Mouse (Mus musculus) cerebellum, adult 11-12 months (tissue): ENCODE measurements at regions not wholly inside any gene's neighbourhood (a gene's known extent, or its start where the extent isn't known, plus 50 kb on each side); places are given as distances from the start of the nearest gene placed in this dataset.
"Not testable (repeated sequence)": the region's sequence is repeated elsewhere in the genome, so short reads cannot be mapped to it uniquely, and the experiment has no call there.

Experiments used
- DNase-seq: peaks from one replicate; pipeline ENCODE4 v3.0.0; 2022

GRCm38 (mm10) chr9:91059460-91059859 is 302.8 kb upstream of the Zic4 start:
- DNase-seq: no peak

GRCm38 (mm10) chr9:91069496-91069895 is 292.7 kb upstream of the Zic4 start:
- no peak for DNase-seq

GRCm38 (mm10) chr9:91073366-91074174 is 288.6 kb upstream of the Zic4 start:
- DNase-seq: no peak

- no peak for DNase-seq
Observed at GRCm38 (mm10) chr9:91074175-91074480, 288.1 kb upstream of the Zic4 start.

GRCm38 (mm10) chr9:91077490-91077889 is 284.7 kb upstream of the Zic4 start:
- DNase-seq: no peak

- no peak for DNase-seq
Observed at GRCm38 (mm10) chr9:91083791-91084190, 278.4 kb upstream of the Zic4 start.

GRCm38 (mm10) chr9:91085923-91086322 is 276.3 kb upstream of the Zic4 start:
- no peak for DNase-seq

- no peak for DNase-seq
Observed at GRCm38 (mm10) chr9:91089348-91089747, 272.9 kb upstream of the Zic4 start.

GRCm38 (mm10) chr9:91091421-91092050 is 270.7 kb upstream of the Zic4 start:
- no peak for DNase-seq

- no peak for DNase-seq
Observed at GRCm38 (mm10) chr9:91101614-91102407, 260.4 kb upstream of the Zic4 start.

- peak; percentile 49 for DNase-seq
Observed at GRCm38 (mm10) chr9:91122441-91123035, 239.7 kb upstream of the Zic4 start.

GRCm38 (mm10) chr9:91123208-91123607 is 239.0 kb upstream of the Zic4 start:
- DNase-seq: peak; percentile 54

- peak; percentile 90 for DNase-seq
Observed at GRCm38 (mm10) chr9:91126630-91127245, 235.5 kb upstream of the Zic4 start.

GRCm38 (mm10) chr9:91128491-91128890 is 233.7 kb upstream of the Zic4 start:
- not testable (repeated sequence) for DNase-seq

- DNase-seq: peak; percentile 32
Observed at GRCm38 (mm10) chr9:91130111-91130720, 232.0 kb upstream of the Zic4 start.

- DNase-seq: peak; percentile 11
Observed at GRCm38 (mm10) chr9:91131415-91132255, 230.6 kb upstream of the Zic4 start.

- no peak for DNase-seq
Observed at GRCm38 (mm10) chr9:91132531-91132930, 229.7 kb upstream of the Zic4 start.

- DNase-seq: peak; percentile 28
Observed at GRCm38 (mm10) chr9:91133256-91133920, 228.8 kb upstream of the Zic4 start.

- DNase-seq: no peak
Observed at GRCm38 (mm10) chr9:91134325-91134724, 227.9 kb upstream of the Zic4 start.

- DNase-seq: peak; percentile 46
Observed at GRCm38 (mm10) chr9:91135107-91135506, 227.1 kb upstream of the Zic4 start.

- peak; percentile 69 for DNase-seq
Observed at GRCm38 (mm10) chr9:91140651-91141050, 221.6 kb upstream of the Zic4 start.
